Mouse (Mus musculus) embryonic fibroblast, embryonic 13.5 days (primary cell): Measurements from ENCODE around the gene Hip1r.

ENCODE experiments used
- CTCF ChIP-seq: IDR thresholded peaks from 2 replicates; pipeline ENCODE4 v1.5.1; 2011; ENCODE audit warnings: mild to moderate bottlenecking, control low read depth, low read length, moderate library complexity, borderline replicate concordance; ENCODE audit not compliant: insufficient read depth
- POLR2A ChIP-seq: IDR thresholded peaks from 2 replicates; pipeline ENCODE4 v1.6.1; 2011; ENCODE audit warnings: low read depth, mild to moderate bottlenecking, control low read depth, low read length, moderate library complexity

DNA sequence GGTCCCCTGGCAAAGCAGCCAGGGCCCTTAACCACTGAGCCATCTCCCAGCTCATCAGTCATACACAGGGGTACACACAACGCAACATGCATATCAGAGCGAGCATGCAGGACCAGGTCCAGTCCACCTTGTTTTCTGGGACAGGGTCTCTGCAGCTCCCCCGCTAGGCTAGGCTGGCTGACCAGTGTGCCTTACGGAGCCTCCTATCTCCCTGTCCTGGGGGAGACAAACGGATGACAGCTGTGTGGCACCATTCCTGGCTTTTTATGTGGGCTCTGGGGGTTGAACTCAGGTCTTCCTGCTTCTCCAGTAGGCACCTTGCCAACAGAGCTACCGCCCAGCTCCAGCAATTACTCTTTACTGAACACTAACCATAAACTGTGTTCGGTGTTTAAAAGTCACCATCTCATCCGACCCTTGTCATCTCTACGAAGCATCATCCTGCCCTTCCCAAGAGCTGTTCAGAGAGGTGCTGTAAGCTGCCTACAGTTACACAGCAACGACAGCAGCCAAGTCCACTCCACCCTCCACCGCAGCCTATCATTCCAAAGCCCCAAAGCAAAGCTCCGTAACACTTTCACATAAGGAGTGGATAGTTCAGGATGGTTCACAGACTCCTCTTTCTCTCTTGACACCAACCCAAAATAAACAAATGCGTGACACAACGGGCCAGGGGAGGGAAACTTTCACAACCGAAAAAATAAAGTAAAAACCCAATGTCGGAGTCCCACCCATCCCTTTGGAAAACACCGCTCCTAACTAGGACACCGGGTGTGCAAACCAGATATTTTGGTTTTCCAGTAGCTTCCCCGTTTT lies 56.0 kb downstream of the Hip1r start:
- TF ChIP-seq CTCF, result no peak
- TF ChIP-seq POLR2A, result no peak
